Mouse (Mus musculus): ENCODE results near the gene 4930518I15Rik.
"Not testable (repeated sequence)": the region's sequence is repeated elsewhere in the genome, so short reads cannot be mapped to it uniquely, and the experiment has no call there.

The 4930518I15Rik gene

GRCm38 (mm10) chr2:156857835-156858234 is at the start of gene 4930518I15Rik:
Gene 4930518I15Rik, minus strand, starts transcription at chr2:156857946.
- no peak for DNase-seq (ENCODE audit: low spot score)

GRCm38 (mm10) chr2:156905931-156906330 is 48.2 kb upstream of the 4930518I15Rik start:
- DNase-seq (ENCODE audit: low spot score), result not testable (repeated sequence)

- DNase-seq (ENCODE audit: low spot score), result peak; percentile 79
These were observed 47.4 kb upstream of the 4930518I15Rik start for GRCm38 (mm10) chr2:156904976-156905717.

GRCm38 (mm10) chr2:156903367-156903766 is 45.6 kb upstream of the 4930518I15Rik start:
- no peak for DNase-seq (ENCODE audit: low spot score)

DNA sequence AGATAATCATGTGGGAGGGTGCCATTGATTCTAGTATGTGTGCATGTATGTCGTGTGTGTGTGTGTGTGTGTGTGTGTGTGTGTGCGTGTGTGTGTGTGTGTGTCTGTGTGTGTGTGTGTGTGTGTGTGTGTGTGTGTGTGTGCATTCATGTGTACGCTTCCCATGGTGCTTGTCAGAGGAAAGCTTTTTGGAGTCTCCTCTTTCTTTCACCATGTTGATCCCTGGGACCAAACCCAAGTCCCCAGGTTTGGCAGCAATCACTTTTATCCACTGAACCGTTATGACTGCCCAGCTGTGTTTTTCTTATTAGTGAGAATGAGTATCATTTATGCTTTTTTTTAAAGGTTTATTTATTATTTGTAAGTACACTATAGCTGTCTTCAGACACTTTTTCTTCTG is 44.7 kb upstream of the 4930518I15Rik start:
- DNase-seq (ENCODE audit: low spot score), result not testable (repeated sequence)

- DNase-seq (ENCODE audit: low spot score), result no peak
These were observed 44.1 kb upstream of the 4930518I15Rik start for GRCm38 (mm10) chr2:156901883-156902282.

GRCm38 (mm10) chr2:156901344-156901743 is 43.6 kb upstream of the 4930518I15Rik start:
- no peak for DNase-seq (ENCODE audit: low spot score)

DNA sequence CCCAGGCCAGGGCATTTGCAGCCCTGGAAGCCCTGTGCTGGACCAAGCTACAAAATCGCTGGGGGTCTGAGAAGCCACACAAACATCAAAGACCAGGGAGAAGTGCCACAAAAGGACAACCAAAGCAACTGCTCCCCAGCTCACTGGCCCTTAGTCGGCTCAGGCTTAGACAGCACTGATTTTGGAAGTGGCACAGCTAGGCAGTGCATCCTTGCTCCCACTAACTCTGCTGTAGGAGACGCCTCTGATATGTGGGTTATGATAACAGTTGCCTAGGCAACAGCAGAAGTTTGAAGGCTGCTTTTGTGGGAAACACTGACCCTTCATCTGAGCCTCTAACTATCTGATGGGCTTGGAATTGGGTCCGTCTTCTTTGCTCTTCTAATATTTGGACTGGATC is 41.4 kb upstream of the 4930518I15Rik start:
- DNase-seq (ENCODE audit: low spot score), result no peak

- DNase-seq (ENCODE audit: low spot score), result no peak
These were observed 40.6 kb upstream of the 4930518I15Rik start for GRCm38 (mm10) chr2:156898374-156898773.

DNA sequence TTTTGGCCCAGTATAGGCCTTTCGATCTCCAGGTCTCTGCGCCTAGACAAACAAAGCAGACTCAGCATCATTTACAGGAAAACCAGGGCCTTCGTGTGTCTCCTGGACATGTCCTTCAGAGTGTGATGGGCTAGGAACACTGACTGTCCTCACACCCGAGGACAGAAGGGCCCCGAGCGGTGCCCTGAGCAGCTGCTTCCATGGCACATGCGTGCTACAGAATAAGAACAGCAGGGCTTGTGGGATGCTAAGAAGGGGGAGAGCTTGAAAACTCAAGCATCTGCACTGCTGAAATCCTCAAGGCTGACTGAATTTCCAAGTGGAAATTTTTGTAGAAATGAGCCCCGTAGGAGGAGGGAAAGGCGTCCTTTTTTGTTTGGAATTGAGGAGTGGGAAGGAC is 39.3 kb upstream of the 4930518I15Rik start:
- DNase-seq (ENCODE audit: low spot score), result no peak

DNA sequence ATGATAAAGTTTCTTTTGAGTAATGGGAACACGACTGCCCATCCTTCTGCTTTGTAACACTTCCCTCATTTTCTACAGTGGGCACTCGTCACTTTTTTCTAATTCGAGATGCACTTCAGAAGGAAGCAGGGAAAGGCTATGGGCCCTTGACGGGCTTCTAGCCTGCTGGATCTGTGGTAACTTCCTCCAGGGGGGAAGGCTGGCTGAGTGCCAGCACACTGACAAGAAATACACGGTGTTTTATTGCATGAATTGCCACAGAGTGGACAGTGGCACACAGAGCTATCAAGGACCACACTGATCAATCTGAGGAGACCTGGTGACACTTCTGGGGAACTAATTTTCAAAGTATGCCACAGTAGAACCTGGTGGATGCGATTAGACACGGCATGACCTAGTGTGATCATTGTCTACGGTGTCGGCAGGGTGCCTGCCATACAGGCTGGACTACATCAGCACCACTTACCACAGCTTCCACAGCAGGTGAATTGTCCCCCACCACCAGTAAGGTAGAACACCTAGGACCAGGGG is 38.7 kb upstream of the 4930518I15Rik start:
- DNase-seq (ENCODE audit: low spot score), result no peak

DNA sequence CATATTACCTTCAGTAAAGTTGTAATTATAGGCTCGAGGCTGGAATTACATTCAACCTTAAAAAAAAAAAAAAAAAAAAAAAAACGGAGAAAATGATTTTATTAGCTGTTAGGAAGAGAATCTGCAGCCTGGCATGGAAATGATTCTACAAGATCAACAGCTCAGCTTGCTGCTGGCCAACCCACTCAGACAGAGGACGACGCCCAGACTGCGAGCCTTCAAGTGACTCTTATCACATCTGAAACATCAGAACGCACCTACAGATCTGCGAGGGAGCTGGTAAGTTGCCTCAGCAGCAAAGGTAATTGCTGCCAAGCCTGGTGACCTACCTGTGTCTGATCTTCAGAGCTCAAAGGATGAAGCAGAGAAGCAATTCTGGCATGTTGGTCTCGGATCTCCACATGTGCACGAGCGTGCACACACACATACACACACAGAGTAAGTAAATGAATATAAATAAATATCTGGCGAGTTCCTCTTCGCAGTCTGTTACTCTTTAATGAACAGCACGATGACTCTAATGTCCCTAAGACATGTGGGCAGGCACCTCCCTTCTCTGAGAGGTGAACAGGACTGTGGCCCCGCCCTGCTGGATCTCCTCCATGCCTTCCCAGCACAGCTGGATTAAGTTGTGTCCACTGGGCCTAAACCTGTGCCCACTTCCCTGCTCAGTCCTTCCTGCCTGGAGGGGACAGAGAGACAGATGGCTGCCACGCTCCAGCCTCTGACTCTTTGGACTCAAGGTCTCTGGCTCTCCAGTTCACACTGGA is 36.9 kb upstream of the 4930518I15Rik start:
- no peak for DNase-seq (ENCODE audit: low spot score)

- DNase-seq (ENCODE audit: low spot score), result no peak
These were observed 35.1 kb upstream of the 4930518I15Rik start for GRCm38 (mm10) chr2:156892821-156893220.

DNA sequence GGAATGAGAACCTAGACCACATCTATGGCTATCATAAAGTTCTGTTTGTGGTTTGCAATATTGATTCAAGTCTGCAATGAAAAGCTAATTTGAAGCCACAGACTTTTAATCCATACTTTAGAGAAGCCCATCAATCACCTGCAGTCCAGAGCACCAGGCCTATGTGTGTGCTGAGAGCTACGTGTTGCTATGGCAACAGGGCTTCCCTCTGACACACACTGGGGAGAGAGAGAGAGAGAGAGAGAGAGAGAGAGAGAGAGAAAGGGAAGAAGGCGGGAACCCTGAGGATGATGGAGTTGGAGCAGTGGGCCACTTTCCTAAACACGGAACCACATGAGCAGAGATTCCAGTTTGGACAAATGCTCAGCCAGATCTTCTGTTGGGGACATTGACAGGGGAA is 34.5 kb upstream of the 4930518I15Rik start:
- DNase-seq (ENCODE audit: low spot score), result no peak

DNA sequence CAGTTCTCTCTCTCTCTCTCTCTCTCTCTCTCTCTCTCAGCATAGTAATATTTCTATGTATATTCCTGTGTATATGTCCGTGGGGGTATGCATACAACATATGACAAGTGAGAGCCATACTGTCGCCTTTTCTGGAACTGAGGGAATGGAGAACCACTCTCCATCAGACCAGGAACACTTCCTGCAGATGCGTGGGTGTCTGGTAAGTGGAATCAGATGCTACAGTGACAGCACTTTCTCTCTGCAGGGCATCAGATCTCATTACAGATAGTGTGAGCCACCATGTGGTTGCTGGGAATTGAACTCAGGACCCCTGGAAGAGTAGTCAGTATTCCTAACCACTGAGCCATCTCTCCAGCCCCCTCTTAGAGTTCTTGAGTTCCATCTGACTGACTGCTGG is 30.7 kb upstream of the 4930518I15Rik start:
- DNase-seq (ENCODE audit: low spot score), result no peak

- DNase-seq (ENCODE audit: low spot score), result no peak
These were observed 29.3 kb upstream of the 4930518I15Rik start, which contains the start of gene Sla2 for GRCm38 (mm10) chr2:156887017-156887416. Gene Sla2, minus strand, starts transcription at chr2:156887192.

- no peak for DNase-seq (ENCODE audit: low spot score)
These were observed 28.4 kb upstream of the 4930518I15Rik start for GRCm38 (mm10) chr2:156886084-156886631.

DNA sequence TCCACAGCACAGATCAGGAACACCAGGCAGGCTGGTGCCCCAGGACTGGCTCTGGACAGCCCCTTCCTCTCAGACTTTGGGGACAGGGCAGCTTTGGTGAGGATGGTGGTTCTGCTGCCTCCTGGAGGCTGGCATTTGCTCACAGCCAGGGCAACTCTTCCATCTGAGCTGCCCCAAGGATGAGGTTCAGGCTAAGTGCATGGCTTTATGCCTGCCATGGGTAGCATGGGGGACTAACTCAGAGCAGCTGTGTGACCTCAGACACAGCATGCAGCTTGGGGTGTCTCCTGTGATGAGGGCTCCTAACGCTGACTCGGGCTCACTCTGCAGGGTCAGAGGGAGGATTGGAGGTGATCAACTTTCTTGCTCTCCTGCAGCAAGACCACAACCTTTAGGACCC is 27.9 kb upstream of the 4930518I15Rik start:
- not testable (repeated sequence) for DNase-seq (ENCODE audit: low spot score)

DNA sequence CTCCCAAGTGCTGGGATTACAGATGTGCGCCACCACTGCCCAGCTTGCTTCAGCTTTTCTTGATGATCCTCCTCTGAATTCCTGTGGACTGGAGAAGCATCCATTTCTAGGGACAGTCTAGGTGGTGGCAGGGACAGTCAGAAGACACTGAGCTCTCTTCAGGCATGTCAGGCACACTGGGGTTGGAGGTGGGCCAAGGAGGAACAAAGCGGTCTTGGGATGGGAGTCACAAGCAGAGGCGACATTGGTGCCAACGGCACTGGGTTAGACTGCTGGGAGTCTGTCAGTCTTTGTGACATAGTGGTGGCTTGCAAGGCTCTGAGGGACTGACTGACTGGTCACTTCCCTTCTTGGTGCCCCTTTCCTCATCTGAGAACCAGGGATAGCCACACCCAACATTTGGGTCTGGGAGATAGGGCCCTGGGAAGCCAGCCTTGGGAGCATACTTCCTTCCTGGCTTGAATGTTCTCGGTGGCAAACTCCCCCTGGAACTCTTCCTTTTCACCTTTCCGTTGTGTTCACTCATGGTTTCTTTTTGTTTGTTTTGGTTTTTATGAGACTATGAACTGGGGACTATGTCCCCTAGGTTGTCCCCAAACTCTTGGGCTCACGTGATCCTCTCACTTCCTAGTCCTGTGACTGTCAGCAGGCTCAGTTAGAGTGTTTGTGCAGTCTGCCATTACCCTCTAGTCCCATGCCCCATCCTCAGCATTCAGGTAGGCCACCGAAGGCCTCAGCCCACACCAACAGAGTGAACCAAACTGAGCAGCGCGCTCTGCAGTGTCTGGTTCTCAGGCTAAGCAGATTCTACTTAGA is 26.9 kb upstream of the 4930518I15Rik start:
- DNase-seq (ENCODE audit: low spot score), result no peak

DNA sequence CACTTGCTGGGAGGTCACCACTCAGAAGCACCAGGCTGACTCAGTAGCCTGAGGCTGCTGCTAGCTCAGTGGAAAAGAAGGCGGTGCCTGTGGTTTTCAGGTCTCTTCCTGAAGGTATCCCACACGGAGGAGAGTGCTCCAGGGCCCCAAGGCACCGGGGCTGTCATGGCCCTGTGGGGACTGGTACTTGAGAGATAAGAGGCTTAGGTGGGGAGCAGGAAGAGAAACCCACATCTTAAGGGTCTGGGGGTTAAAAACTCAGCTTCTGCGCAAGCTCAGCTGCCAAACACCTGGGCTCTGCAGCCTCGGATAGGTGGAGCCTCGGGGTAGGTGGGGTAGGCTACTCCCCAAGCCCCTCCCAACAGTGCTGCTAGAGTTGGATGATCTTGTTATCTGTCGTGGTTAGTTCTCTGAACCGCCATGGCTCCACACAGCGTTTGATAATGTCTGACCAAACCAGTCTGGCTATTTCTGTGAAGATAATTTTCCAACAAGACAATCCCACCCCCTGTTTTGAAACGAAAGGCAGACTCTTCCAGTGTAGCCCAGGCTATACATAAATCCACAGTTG is 24.8 kb upstream of the 4930518I15Rik start:
- no peak for DNase-seq (ENCODE audit: low spot score)

DNA sequence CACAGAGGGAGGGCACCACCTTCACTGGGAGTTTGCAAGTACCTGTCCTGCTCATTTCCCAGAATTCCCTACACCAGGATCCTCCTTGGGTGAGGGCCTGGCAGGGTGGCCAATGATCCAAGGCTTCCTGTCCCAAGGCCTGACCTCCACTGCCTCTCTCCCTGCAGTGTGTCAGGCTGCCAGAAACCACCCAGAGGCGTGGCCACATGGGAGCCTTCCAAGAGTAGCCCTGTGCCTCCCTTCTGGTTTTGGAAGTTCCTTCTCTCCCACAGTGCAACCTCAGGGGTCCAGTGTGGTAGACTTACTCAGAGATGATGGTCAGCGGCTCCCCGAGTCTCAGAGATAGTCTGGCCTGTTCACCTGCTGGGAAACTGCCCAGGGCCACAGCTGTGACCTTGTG is 21.8 kb upstream of the 4930518I15Rik start:
- DNase-seq (ENCODE audit: low spot score), result peak; percentile 68
